Mouse (Mus musculus) right cerebral cortex, adult 2 months (tissue): ENCODE measurements around the gene 2310022B05Rik.
A peak's percentile ranks its signal among the peaks of the same experiment; 100 is the strongest.

Source experiments
- DNase-seq, 2 experiments: peaks; one replicate each; pipeline ENCODE4 v3.0.0; 2021 to 2022; ENCODE audit warnings: low spot score in 2 of 2

The 2310022B05Rik gene

GRCm38 (mm10) chr8:124663112-124663873 is at the start of gene 2310022B05Rik:
Gene 2310022B05Rik (minus strand): TSS chr8:124663369.
- DNase-seq: peak; percentile 70 to 75

GRCm38 (mm10) chr8:124705823-124706222 is 42.7 kb upstream of the 2310022B05Rik start:
- DNase-seq: no peak

GRCm38 (mm10) chr8:124704376-124704775 is 41.2 kb upstream of the 2310022B05Rik start:
- no peak for DNase-seq

- no peak for DNase-seq
These were observed 40.4 kb upstream of the 2310022B05Rik start for GRCm38 (mm10) chr8:124703526-124703925.

- DNase-seq: peak in 1 of 2 experiments; percentile 23
These were observed 39.0 kb upstream of the 2310022B05Rik start for GRCm38 (mm10) chr8:124702183-124702582.

- DNase-seq: no peak
These were observed 37.9 kb upstream of the 2310022B05Rik start for GRCm38 (mm10) chr8:124701023-124701422.

GRCm38 (mm10) chr8:124700271-124700670 is 37.1 kb upstream of the 2310022B05Rik start:
- DNase-seq: no peak

- no peak for DNase-seq
These were observed 32.4 kb upstream of the 2310022B05Rik start for GRCm38 (mm10) chr8:124695424-124696100.

GRCm38 (mm10) chr8:124691706-124692105 is 28.5 kb upstream of the 2310022B05Rik start:
- DNase-seq: no peak

GRCm38 (mm10) chr8:124688899-124689298 is 25.7 kb upstream of the 2310022B05Rik start:
- DNase-seq: no peak

- DNase-seq: no peak
These were observed 19.0 kb upstream of the 2310022B05Rik start for GRCm38 (mm10) chr8:124682218-124682617.

GRCm38 (mm10) chr8:124681792-124682157 is 18.6 kb upstream of the 2310022B05Rik start:
- DNase-seq: no peak

- DNase-seq: no peak
These were observed 18.1 kb upstream of the 2310022B05Rik start for GRCm38 (mm10) chr8:124681077-124681791.

- no peak for DNase-seq
These were observed 15.1 kb upstream of the 2310022B05Rik start for GRCm38 (mm10) chr8:124678246-124678645.

- peak; percentile 91 to 93 for DNase-seq
These were observed 14.3 kb upstream of the 2310022B05Rik start for GRCm38 (mm10) chr8:124677486-124677885.

- no peak for DNase-seq
These were observed 13.9 kb upstream of the 2310022B05Rik start for GRCm38 (mm10) chr8:124677078-124677477.

- DNase-seq: no peak
These were observed 13.5 kb upstream of the 2310022B05Rik start for GRCm38 (mm10) chr8:124676661-124677060.

GRCm38 (mm10) chr8:124672345-124672744 is 9.2 kb upstream of the 2310022B05Rik start:
- no peak for DNase-seq

GRCm38 (mm10) chr8:124668798-124669197 is 5.6 kb upstream of the 2310022B05Rik start:
- no peak for DNase-seq

- DNase-seq: no peak
These were observed 1.2 kb upstream of the 2310022B05Rik start for GRCm38 (mm10) chr8:124664414-124664813.

GRCm38 (mm10) chr8:124663874-124664230 is 683 bp upstream of the 2310022B05Rik start:
- DNase-seq: no peak

GRCm38 (mm10) chr8:124662446-124663111 is 590 bp downstream of the 2310022B05Rik start:
- no peak for DNase-seq
